In the genomic region with DNA sequence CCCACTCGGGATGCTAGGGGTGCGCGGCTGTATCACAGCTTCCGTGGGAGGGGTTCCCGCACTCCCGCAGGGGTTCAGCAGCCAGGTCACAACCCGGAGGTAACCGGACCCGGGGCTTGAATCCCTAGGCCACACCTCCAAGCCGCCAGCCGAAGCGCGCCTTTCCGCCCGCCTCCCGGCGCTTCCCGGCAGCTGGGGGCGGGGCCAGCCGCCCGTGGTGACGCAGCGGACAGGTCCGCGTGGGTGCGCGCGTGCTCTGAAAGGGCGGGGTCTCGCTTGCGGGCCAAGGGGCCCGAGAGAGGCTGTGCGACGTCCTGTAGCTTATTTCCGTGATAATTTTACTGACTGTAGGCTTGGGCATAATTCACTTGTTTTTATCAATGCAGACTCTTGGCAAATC, we compare ENCODE assay signal across 8 mouse cellular contexts. TPM values are rescaled to one million over a fixed set of nuclear protein-coding genes. Genes with fewer than 3 reads are reported as not detected.
A peak's percentile ranks its signal among the peaks of the same experiment; 100 is the strongest.
DNase-seq lines count a peak whose midpoint lies in the region; ATAC-seq and TF ChIP-seq lines count a peak whose summit lies in the region.

No protein-coding gene starts in this region.

- peak overlapping the region; percentile 83 for H3K9ac ChIP-seq in heart, embryonic 11.5 days (ENCODE audit: low read depth, low read length)
- peak overlapping the region; percentile 67 for H3K9ac ChIP-seq in kidney, embryonic 16.5 days (replicated peaks; ENCODE audit: low read length)
- H3K9ac ChIP-seq in liver, adult 2 months (ENCODE audit: low read depth, low read length): peak overlapping the region; percentile 63
- peak overlapping the region; percentile 41 for H3K9ac ChIP-seq in stomach, embryonic 14.5 days (replicated peaks; ENCODE audit: low read depth, low read length)

- H3K4me3 ChIP-seq in heart, embryonic 11.5 days (ENCODE audit: low read depth, low read length): peak overlapping the region; percentile 62
- H3K4me3 ChIP-seq in kidney, embryonic 16.5 days (ENCODE audit: low read length): peak overlapping the region; percentile 54
- H3K4me3 ChIP-seq in liver, adult 2 months (ENCODE audit: insufficient read depth, low read depth, low read length): peak overlapping the region; percentile 47
- H3K4me3 ChIP-seq in stomach, embryonic 14.5 days (ENCODE audit: low read depth, low read length): peak overlapping the region; percentile 43

- under 1% methylated on average over 32 of the region's 35 CpGs for WGBS in heart, embryonic 11.5 days (ENCODE audit: insufficient replicate concordance)
- under 1% methylated on average over 35 of the region's 35 CpGs for WGBS in kidney, embryonic 16.5 days
- WGBS in liver, adult 2 months: under 1% methylated on average over 35 of the region's 35 CpGs
- WGBS in stomach, embryonic 14.5 days: 1% methylated on average over 35 of the region's 35 CpGs

- peak; percentile 99 for DNase-seq in CD4-positive helper T cell, adult 2 months (ENCODE audit: low read depth, low spot score)
- DNase-seq in brain, adult 2 months (ENCODE audit: low read depth, low spot score): peak; percentile 96
- peak; percentile 79 for DNase-seq in liver, adult 2 months (ENCODE audit: extremely low read depth, low read depth, low spot score)

- no peaks in the 10 kb centered on the region for H3K27me3 ChIP-seq in heart, embryonic 11.5 days (ENCODE audit: control insufficient read depth, insufficient read depth, low read length)
- no peaks in the 10 kb centered on the region for H3K27me3 ChIP-seq in kidney, embryonic 16.5 days (ENCODE audit: insufficient read depth, low read length)
- H3K27me3 ChIP-seq in liver, adult 2 months (ENCODE audit: control insufficient read depth, insufficient read depth, low read length): no peaks in the 10 kb centered on the region
- H3K27me3 ChIP-seq in stomach, embryonic 14.5 days (ENCODE audit: control insufficient read depth, insufficient read depth, low read length): no peaks in the 10 kb centered on the region

- H3K4me2 ChIP-seq in heart, embryonic 11.5 days: peak overlapping the region; percentile 94
- H3K4me2 ChIP-seq in kidney, embryonic 16.5 days (replicated peaks; ENCODE audit: low read depth, low read length): peak overlapping the region; percentile 71
- peak overlapping the region; percentile 84 for H3K4me2 ChIP-seq in stomach, embryonic 14.5 days (replicated peaks; ENCODE audit: low read depth, low read length)

- H3K27ac ChIP-seq in heart, embryonic 11.5 days (ENCODE audit: low read depth, low read length): peak overlapping the region; percentile 98
- H3K27ac ChIP-seq in kidney, embryonic 16.5 days (ENCODE audit: low read length): peak overlapping the region; percentile 96
- peak overlapping the region; percentile 76 for H3K27ac ChIP-seq in liver, adult 2 months (replicated peaks; ENCODE audit: insufficient read depth, low read depth, low read length)
- H3K27ac ChIP-seq in stomach, embryonic 14.5 days (ENCODE audit: low read length): peak overlapping the region; percentile 96

- H3K79me2 ChIP-seq in liver, adult 2 months (ENCODE audit: control insufficient read depth, insufficient read depth, low read length): peaks cover 37% of the 10 kb centered on the region

- peak; percentile 70 for ATAC-seq in erythroblast, adult 5-6 weeks (replicated peaks; ENCODE audit: low FRiP score, poor library complexity, severe bottlenecking)
- ATAC-seq in heart, embryonic 11.5 days (replicated peaks; ENCODE audit: insufficient number of reproducible peaks, low FRiP score, low TSS enrichment): peak; percentile 74
- peak; percentile 64 for ATAC-seq in kidney, embryonic 16.5 days (ENCODE audit: low FRiP score, low TSS enrichment)
- ATAC-seq in monocyte, adult 5-6 weeks (replicated peaks; ENCODE audit: insufficient number of reproducible peaks, low FRiP score, low TSS enrichment, poor library complexity, severe bottlenecking): peak; percentile 52
- ATAC-seq in stomach, embryonic 14.5 days (ENCODE audit: insufficient number of reproducible peaks, insufficient read depth, low FRiP score, low read depth): peak; percentile 69

- H3K4me1 ChIP-seq in heart, embryonic 11.5 days (ENCODE audit: control insufficient read depth, insufficient read depth, low read length): peaks cover 56% of the 10 kb centered on the region
- H3K4me1 ChIP-seq in kidney, embryonic 16.5 days (ENCODE audit: insufficient read depth, low read length): peaks cover 70% of the 10 kb centered on the region
- H3K4me1 ChIP-seq in liver, adult 2 months (ENCODE audit: control insufficient read depth, insufficient read depth, low read length): peaks cover 17% of the 10 kb centered on the region
- H3K4me1 ChIP-seq in stomach, embryonic 14.5 days (ENCODE audit: control insufficient read depth, insufficient read depth, low read length): peaks cover 11% of the 10 kb centered on the region; the same call in 1 of the 2 replicates

- no peaks in the 10 kb centered on the region for H3K9me3 ChIP-seq in heart, embryonic 11.5 days (replicated peaks; ENCODE audit: control insufficient read depth, low read length)
- H3K9me3 ChIP-seq in kidney, embryonic 16.5 days (ENCODE audit: low read length): no peaks in the 10 kb centered on the region
- no peaks in the 10 kb centered on the region for H3K9me3 ChIP-seq in stomach, embryonic 14.5 days (ENCODE audit: control insufficient read depth, low read depth, low read length)

- H3K36me3 ChIP-seq in heart, embryonic 11.5 days (ENCODE audit: control insufficient read depth, insufficient read depth, low read length): 0 out of 2 replicates have a peak, but pooled peaks cover 3% of the 10 kb centered on the region
- peaks cover 12% of the 10 kb centered on the region; the same call in 1 of the 2 replicates for H3K36me3 ChIP-seq in kidney, embryonic 16.5 days (ENCODE audit: insufficient read depth, low read length)
- H3K36me3 ChIP-seq in liver, adult 2 months (ENCODE audit: control insufficient read depth, insufficient read depth, low read length): no peaks in the 10 kb centered on the region
- no peaks in the 10 kb centered on the region; the same call in 1 of the 2 replicates for H3K36me3 ChIP-seq in stomach, embryonic 14.5 days (ENCODE audit: control insufficient read depth, insufficient read depth, low read length)

- TF ChIP-seq CTCF in liver, adult 2 months (IDR thresholded peaks at IDR 0.05; ENCODE audit: low read depth, low read length): no peak

- TF ChIP-seq POLR2A in liver, adult 2 months (IDR thresholded peaks at IDR 0.05; ENCODE audit: extremely low read depth, insufficient read depth, low read length): no peak

RNA-seq across cellular contexts. Expression of a gene that starts 7.7 kb away (rescaled TPM):
- total RNA-seq in erythroblast, adult 5-6 weeks (2015; ENCODE audit: low replicate concordance): 1.3 and 2.1 TPM in 2 replicates
- total RNA-seq in erythroblast, adult 5-6 weeks (2017; ENCODE audit: low replicate concordance): 0.68 and 2.1 TPM in 2 replicates
- polyA plus RNA-seq in heart, embryonic 11.5 days (2014; fragmentation: Nextera tagmentation; extraction: Ambion mirVana): 2.7 and 3.5 TPM in 2 replicates
- polyA plus RNA-seq in kidney, embryonic 16.5 days (2015; fragmentation: Nextera tagmentation; extraction: Ambion mirVana): 4.7 and 4.8 TPM in 2 replicates
- total RNA-seq in liver, adult 2 months (2014; rRNA removed): 1.0 and 1.1 TPM in 2 replicates
- 4.1 and 4.7 TPM in 2 replicates for polyA plus RNA-seq in liver, adult 2 months (2012; rRNA removed)
- total RNA-seq in monocyte, adult 5-6 weeks (2017): 8.0 to 14.0 TPM (median 9.5 TPM) in 3 replicates
- 4.3 and 5.3 TPM in 2 replicates for polyA plus RNA-seq in stomach, embryonic 14.5 days (2014; fragmentation: Nextera tagmentation; extraction: Ambion mirVana)

RNA-seq across cellular contexts. Expression of a gene that starts 58.4 kb away (rescaled TPM):
- 0.96 TPM in 1 of 2 replicates, not detected in the other for total RNA-seq in erythroblast, adult 5-6 weeks (2015; ENCODE audit: low replicate concordance)
- total RNA-seq in erythroblast, adult 5-6 weeks (2017; ENCODE audit: low replicate concordance): 0.14 and 0.43 TPM in 2 replicates
- polyA plus RNA-seq in heart, embryonic 11.5 days (2014; fragmentation: Nextera tagmentation; extraction: Ambion mirVana): 3.9 and 5.5 TPM in 2 replicates
- polyA plus RNA-seq in kidney, embryonic 16.5 days (2015; fragmentation: Nextera tagmentation; extraction: Ambion mirVana): 6.6 and 7.1 TPM in 2 replicates
- total RNA-seq in liver, adult 2 months (2014; rRNA removed): 1.5 and 3.3 TPM in 2 replicates
- polyA plus RNA-seq in liver, adult 2 months (2012; rRNA removed): 7.5 and 10.3 TPM in 2 replicates
- 1.4 to 10.7 TPM (median 3.1 TPM) in 3 replicates for total RNA-seq in monocyte, adult 5-6 weeks (2017)
- polyA plus RNA-seq in stomach, embryonic 14.5 days (2014; fragmentation: Nextera tagmentation; extraction: Ambion mirVana): 6.9 and 8.7 TPM in 2 replicates

RNA-seq across cellular contexts. Expression of a gene that starts 59.4 kb away (rescaled TPM):
- 8.8 and 10.0 TPM in 2 replicates for total RNA-seq in erythroblast, adult 5-6 weeks (2015; ENCODE audit: low replicate concordance)
- total RNA-seq in erythroblast, adult 5-6 weeks (2017; ENCODE audit: low replicate concordance): 9.5 and 13.9 TPM in 2 replicates
- 34.0 and 40.6 TPM in 2 replicates for polyA plus RNA-seq in heart, embryonic 11.5 days (2014; fragmentation: Nextera tagmentation; extraction: Ambion mirVana)
- 50.1 and 50.8 TPM in 2 replicates for polyA plus RNA-seq in kidney, embryonic 16.5 days (2015; fragmentation: Nextera tagmentation; extraction: Ambion mirVana)
- total RNA-seq in liver, adult 2 months (2014; rRNA removed): 9.0 and 10.1 TPM in 2 replicates
- polyA plus RNA-seq in liver, adult 2 months (2012; rRNA removed): 3.8 and 4.9 TPM in 2 replicates
- 26.3 to 41.9 TPM (median 28.8 TPM) in 3 replicates for total RNA-seq in monocyte, adult 5-6 weeks (2017)
- 50.5 and 56.6 TPM in 2 replicates for polyA plus RNA-seq in stomach, embryonic 14.5 days (2014; fragmentation: Nextera tagmentation; extraction: Ambion mirVana)

Comparison
In these comparisons a context has a peak if more than half of its experiments do, and no peak if none do; other contexts are left out.
1. Peak in every context shown above with its lines: DNase-seq, ATAC-seq, H3K4me3 ChIP-seq and H3K27ac ChIP-seq.